Mouse (Mus musculus): ENCODE measurements around the gene Ankrd13a.
A peak's percentile ranks its signal among the peaks of the same experiment; 100 is the strongest.

Ankrd13a gene

GRCm38 (mm10) chr5:114766686-114767085 is 7.8 kb upstream of the Ankrd13a start:
- DNase-seq (ENCODE audit: low spot score) = no peak

DNA sequence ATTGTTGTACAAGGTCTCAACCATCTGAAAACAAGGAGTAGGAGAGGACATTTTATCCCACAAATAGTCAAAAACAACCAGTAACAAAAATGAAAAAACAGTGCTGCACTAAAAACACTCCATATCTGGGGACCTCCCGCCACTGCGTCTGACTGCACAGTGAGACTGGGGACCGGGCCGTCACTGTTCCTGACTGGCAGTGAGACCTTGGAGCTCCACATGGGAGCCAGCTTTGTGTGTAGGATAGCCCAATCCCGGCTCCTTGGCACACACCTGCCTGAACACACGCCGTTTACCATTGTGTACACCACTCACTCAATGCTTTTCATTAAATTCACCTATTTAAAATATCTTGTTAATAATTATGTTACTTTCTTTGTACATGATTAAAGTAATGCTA is 7.3 kb upstream of the Ankrd13a start:
- DNase-seq (ENCODE audit: low spot score) = no peak

- DNase-seq (ENCODE audit: low spot score) = no peak
Observed at GRCm38 (mm10) chr5:114769786-114770185, 4.7 kb upstream of the Ankrd13a start.

DNA sequence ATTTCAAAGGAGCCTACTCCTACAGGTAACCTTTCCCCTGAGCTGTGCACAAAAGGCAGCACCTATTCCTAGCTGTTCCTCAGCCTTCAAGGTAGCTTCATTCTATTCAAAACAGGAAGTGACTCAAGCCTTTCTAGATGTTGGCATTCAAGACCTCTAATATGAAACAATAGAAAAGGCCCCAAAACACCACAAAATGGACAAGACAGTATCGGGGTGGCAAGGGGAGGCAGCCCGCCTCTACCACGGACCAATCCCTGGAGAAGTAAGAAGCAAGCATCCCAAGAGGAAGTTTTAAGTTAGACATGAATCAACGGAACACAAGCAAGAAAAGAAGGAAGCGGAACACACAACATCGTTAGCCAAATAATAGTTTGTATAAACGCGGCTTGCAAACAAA is 2.7 kb upstream of the Ankrd13a start:
- DNase-seq (ENCODE audit: low spot score) = no peak

DNA sequence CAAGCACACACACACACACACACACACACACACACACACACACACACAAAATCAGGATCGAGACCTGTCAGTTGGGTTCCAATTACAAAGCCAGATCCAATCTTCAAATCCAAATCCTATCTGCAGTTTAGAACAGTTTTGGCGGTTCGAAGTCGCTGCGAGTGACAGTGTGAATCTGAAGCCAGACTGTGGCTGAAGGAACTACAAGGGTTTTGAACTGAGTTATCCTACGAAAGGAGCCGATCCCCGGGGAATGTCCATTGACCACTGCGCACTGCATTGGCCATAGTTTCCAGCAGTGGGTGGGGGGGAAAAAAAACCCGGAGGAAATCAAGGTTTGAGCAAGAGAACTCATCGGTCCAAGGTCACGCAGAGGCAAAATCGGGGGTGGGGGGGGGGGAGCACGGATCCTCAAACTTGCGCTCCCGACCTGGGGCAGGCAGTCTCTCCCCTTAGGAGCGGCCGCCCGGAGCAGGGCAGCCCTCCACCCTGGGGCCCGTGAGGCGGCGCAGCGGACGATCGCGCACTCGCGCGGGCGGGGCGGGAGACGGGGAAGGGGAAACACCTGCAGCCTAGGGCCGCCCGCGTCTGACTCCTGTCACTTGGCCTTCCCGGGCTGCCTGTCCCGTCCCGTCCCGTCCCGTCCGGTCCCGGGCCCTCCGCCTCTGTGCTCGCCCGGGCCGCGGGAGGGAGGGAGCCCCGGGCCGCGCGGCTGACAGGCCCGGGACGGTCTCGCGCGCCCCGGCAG is 1.8 kb upstream of the Ankrd13a start:
- DNase-seq (ENCODE audit: low spot score) = peak; percentile 43

GRCm38 (mm10) chr5:114773211-114773710 is 1.2 kb upstream of the Ankrd13a start:
- peak; percentile 98 for DNase-seq (ENCODE audit: low spot score)

DNA sequence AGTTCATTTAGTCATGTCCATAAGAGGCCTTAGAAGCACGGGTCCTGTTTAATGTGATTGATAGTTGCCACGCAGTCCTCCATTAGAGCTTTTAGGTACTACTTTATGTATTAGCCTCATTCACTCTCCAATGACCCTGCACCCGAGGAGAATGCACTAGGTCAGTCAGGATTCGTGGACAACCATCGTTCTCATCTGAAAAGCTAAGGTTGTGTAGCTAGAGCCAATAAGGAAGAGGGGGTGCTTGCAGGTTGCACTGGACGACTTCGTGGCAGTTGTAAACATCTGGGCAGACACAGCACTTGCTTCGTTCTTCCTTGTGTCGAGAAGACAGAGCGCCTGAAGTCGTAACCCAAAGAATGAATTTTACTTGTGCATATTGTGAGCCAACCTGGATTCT is 697 bp upstream of the Ankrd13a start:
- no peak for DNase-seq (ENCODE audit: low spot score)

GRCm38 (mm10) chr5:114775056-114775979 is 841 bp downstream of the Ankrd13a start, which contains the start of gene Git2:
Gene Git2 (minus strand): TSS chr5:114775517.
- DNase-seq (ENCODE audit: low spot score) = peak; percentile 24

DNA sequence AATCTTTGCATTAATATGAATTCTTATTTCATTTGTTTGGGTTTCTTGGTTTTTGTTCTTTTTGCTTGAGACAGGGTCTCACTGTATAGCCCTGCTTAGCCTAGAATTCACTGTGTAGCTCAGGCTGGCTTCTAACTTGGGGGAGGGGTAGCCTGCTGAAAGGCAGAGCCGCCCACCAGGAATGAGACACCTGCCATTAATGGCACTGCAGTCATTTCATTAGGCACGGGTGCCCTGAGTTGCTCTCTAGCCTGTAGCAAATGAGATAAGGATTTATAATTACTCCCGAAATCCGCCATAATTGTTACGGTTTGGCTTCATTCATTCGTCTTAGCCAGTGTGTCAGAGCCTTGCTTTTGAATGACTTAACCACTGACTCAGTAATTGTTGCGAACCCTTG is 1.7 kb downstream of the Ankrd13a start:
- no peak for DNase-seq (ENCODE audit: low spot score)

- no peak for DNase-seq (ENCODE audit: low spot score)
Observed at GRCm38 (mm10) chr5:114779956-114780489, 5.5 kb downstream of the Ankrd13a start.

- no peak for DNase-seq (ENCODE audit: low spot score)
Observed at GRCm38 (mm10) chr5:114780912-114781311, 6.4 kb downstream of the Ankrd13a start.

DNA sequence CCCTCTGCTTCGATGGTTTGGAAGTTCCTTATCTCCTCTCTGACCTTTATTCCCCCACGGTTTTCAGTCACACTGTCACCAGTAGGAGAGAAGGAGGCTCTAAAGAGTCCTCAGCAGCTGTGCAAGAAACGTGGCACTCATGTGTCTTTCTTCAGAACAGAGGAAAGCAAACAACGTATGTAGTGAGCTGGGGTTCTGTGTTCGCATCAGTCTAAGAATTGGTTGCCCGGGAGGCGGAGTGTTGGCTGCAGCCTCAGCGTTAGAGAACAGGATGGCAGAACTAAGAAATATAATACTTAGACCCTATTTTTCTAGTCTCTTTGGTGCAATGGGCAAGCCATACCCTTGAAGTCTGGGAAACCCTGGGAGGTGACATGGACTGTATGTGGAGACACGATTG is 8.5 kb downstream of the Ankrd13a start:
- DNase-seq (ENCODE audit: low spot score) = no peak

DNA sequence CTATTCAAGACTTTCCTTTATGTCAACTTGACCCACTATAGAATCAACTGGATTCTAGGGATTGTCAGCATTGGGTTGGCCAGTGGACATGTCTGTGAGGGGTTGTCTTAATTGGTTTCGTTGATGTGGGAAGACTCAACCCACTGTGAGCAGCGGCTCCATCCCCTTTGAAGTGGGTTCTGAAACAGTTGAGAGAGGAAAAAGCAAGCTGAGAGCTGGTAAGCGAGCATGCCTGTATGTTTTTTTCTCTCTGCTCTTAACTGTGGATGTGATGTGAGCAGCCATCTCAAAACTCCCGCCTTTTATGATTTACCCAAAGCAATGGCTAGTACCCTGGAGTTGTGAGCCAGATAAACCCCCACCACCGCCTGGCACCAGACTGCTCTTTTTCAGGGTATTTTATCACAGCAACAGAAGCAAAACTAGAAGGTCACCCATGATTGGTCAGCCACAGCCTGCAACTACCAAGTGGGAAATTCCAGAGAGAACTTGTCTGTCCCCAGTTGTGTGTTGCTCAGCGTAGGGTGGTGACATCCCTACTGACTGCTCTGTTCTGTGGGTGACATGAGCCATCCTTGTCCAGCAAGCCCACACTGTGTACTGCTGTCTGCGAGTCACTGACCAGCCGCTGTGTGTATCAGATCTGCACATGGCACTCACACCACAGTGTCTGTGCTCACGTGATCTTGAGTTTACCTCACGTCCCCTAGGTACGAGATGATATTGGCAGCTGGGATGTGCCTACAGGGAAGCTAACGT is 9.1 kb downstream of the Ankrd13a start:
- no peak for DNase-seq (ENCODE audit: low spot score)

GRCm38 (mm10) chr5:114784622-114785165 is 10.2 kb downstream of the Ankrd13a start:
- DNase-seq (ENCODE audit: low spot score) = no peak

GRCm38 (mm10) chr5:114785196-114785595 is 10.7 kb downstream of the Ankrd13a start:
- no peak for DNase-seq (ENCODE audit: low spot score)

DNA sequence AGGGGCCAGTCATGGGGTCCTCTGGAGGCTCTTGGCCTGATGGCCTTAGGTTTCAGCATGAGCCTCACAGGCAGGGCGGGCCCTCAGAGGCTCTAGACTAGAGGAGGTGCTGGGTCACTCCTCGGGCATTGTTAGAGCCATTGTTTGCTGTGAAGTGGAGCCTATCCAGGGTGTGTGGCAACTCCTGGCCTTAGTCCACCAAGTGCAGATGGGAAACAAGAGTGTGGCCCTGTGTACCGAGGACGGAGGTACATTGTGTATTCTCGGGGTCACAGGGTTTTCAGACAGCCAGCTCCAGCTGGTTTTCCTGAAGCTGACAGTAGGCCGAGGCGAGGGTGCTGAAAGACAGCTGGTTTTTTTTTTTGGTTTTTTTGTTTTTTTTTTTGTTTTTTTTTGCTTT is 18.8 kb downstream of the Ankrd13a start:
- no peak for DNase-seq (ENCODE audit: low spot score)

- peak; percentile 24 for DNase-seq (ENCODE audit: low spot score)
Observed at GRCm38 (mm10) chr5:114794609-114795008, 20.1 kb downstream of the Ankrd13a start.

DNA sequence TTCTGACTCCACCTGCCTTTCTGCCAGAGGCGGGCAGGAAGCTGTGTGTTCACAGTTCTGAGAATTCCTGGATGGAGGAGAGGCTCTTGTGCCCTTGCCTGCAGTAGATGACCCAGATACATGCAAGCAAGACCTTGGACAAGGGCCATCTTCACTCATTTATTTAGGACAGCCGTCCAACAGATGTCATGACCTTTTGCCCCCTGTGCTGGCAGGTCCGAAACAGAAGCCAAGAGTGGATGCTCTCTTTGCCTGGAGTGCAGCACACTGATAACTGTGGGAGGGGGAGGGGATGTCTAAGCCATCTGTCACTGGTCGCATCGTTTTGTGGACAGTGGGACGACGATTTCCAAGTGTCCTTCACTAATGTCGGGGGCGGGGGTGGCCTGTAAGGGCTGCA is 20.8 kb downstream of the Ankrd13a start:
- DNase-seq (ENCODE audit: low spot score) = peak; percentile 69

- DNase-seq (ENCODE audit: low spot score) = no peak
Observed at GRCm38 (mm10) chr5:114795653-114796052, 21.2 kb downstream of the Ankrd13a start.

DNA sequence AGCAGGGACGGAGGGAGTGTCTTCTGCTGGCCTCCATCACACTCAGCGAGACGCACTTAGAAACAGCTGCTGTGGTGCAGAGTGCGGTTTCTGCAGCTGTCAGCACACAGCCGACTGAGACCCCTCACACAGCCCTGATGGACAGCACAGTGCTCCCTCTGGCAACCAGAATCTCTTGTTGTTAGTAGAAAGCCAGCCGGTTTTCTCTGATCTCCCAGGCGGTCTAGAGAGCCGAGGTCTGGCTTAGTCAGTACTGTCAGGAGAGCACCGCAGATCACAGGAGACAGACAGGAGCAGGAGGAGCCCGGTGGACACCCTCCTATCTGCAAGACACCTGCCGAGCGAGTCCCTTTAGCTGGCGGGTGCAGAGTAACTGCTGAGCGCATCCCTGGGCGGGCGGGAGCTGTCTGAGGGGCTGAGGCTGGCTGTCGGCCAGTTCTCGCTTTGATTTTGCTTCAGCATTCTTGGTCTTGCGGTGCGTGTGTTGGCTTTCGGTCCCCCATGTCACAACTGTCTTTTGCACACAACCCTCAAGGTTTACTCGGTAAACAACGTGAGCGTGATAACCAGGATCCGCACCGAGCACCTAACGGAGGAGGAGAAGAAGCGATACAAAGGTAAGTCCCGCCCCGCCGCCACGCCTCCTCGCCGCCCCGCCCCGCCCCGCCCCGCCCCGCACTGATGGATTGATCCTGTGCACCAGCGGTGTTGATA is 22.0 kb downstream of the Ankrd13a start:
- peak; percentile 54 for DNase-seq (ENCODE audit: low spot score)

GRCm38 (mm10) chr5:114797253-114797652 is 22.8 kb downstream of the Ankrd13a start:
- no peak for DNase-seq (ENCODE audit: low spot score)

Measured in retina, embryonic 14.5 days (tissue).